Comparison of ENCODE assay signal across 12 mouse cellular contexts in genomic region chr2:30821073-30821472, GRCm38 (mm10). TPM values are rescaled to one million over a fixed set of nuclear protein-coding genes. Genes with fewer than 3 reads are reported as not detected.
DNase-seq lines count a peak whose midpoint lies in the region; ATAC-seq and TF ChIP-seq lines count a peak whose summit lies in the region.
"Had no signal": no experiment of that assay in that cellular context is flagged by ENCODE, and none has a peak within 500 bp of the region (broad histone marks: within the 10 kb centered on the region; RNA-seq: fewer than 3 reads in every experiment).

No protein-coding gene starts in this region.

- H3K4me2 ChIP-seq in lung, embryonic 14.5 days = no peak overlapping the region

- intact Hi-C loops in gastrocnemius, adult 2 months (cut with DNase I) = no loop called here
- intact Hi-C loops in gastrocnemius, postnatal 36 days (cut with DNase I) = no loop called here
- intact Hi-C loops in gastrocnemius, postnatal 14 days (cut with DNase I; ENCODE audit: low total_unique reads) = no loop called here

- TF ChIP-seq POLR2A in olfactory bulb, adult 2 months (IDR thresholded peaks at IDR 0.05; ENCODE audit: insufficient read depth, low read depth, low read length) = no peak

- no peak overlapping the region for H3K9ac ChIP-seq in lung, embryonic 14.5 days

- ATAC-seq in lung, embryonic 14.5 days (ENCODE audit: insufficient read depth) = no peak
- no peak for ATAC-seq in G1E (ENCODE audit: extremely low read depth, insufficient number of reproducible peaks, low FRiP score, poor library complexity, severe bottlenecking)

- 93% methylated on average over 3 of the region's 3 CpGs for WGBS in lung, embryonic 14.5 days
- whole genome bisulfite sequencing in olfactory bulb, adult 2 months = 98% methylated on average over 3 of the region's 3 CpGs

- no peak overlapping the region for H3K4me3 ChIP-seq in gastrocnemius, adult 2 months
- no peak overlapping the region for H3K4me3 ChIP-seq in lung, embryonic 14.5 days (ENCODE audit: low read depth, low read length)
- no peak overlapping the region for H3K4me3 ChIP-seq in G1E (ENCODE audit: low read depth, low read length)
- H3K4me3 ChIP-seq in olfactory bulb, adult 2 months (ENCODE audit: insufficient read depth, low read depth, low read length) = no peak overlapping the region

- peaks cover 83% of the 10 kb centered on the region for H3K36me3 ChIP-seq in lung, embryonic 14.5 days (ENCODE audit: insufficient read depth)
- peaks cover 97% of the 10 kb centered on the region for H3K36me3 ChIP-seq in G1E (replicated peaks)

- no peak for DNase-seq in gastrocnemius, adult 2 months
- DNase-seq in gastrocnemius, postnatal 36 days = no peak
- DNase-seq in lung, embryonic 14.5 days = no peak
- DNase-seq in lung, postnatal 25 days (ENCODE audit: low spot score) = no peak
- DNase-seq in G1E (ENCODE audit: low spot score) = no peak
- DNase-seq in cerebellum, postnatal 10 days = no peak
- DNase-seq in gastrocnemius, postnatal 14 days = no peak
- DNase-seq: heart, adult 18-20 months; heart, postnatal 14 days; thymus, postnatal 4 days had no signal

- no peaks in the 10 kb centered on the region for H3K27me3 ChIP-seq in lung, embryonic 14.5 days (ENCODE audit: insufficient read depth, low read length)
- no peaks in the 10 kb centered on the region for H3K27me3 ChIP-seq in G1E (ENCODE audit: insufficient read depth, low read length)

- no peaks in the 10 kb centered on the region for H3K9me3 ChIP-seq in lung, embryonic 14.5 days (ENCODE audit: low read depth, low read length)
- H3K9me3 ChIP-seq in G1E (replicated peaks) = peaks cover 5% of the 10 kb centered on the region; the same call in 1 of the 2 replicates

- H3K27ac ChIP-seq in gastrocnemius, adult 2 months = no peak overlapping the region
- no peak overlapping the region for H3K27ac ChIP-seq in lung, embryonic 14.5 days (ENCODE audit: low read depth)
- no peak overlapping the region for H3K27ac ChIP-seq in olfactory bulb, adult 2 months (ENCODE audit: insufficient read depth, low read depth, low read length)

- TF ChIP-seq CTCF in gastrocnemius, adult 2 months (IDR thresholded peaks at IDR 0.05) = peak; percentile 47
- peak; percentile 55 for TF ChIP-seq CTCF in lung, embryonic 14.5 days (IDR thresholded peaks at IDR 0.05; ENCODE audit: low read depth)
- TF ChIP-seq CTCF in G1E (IDR thresholded peaks at IDR 0.05; ENCODE audit: low read depth, low read length) = 0 out of 2 replicates have a peak, but pooled peaks have one; percentile 15
- TF ChIP-seq CTCF in olfactory bulb, adult 2 months (IDR thresholded peaks at IDR 0.05; ENCODE audit: insufficient read depth, low read depth, low read length) = peak; percentile 34; the same call in 1 of the 2 replicates

- peaks cover 4% of the 10 kb centered on the region; the same call in 1 of the 2 replicates for H3K4me1 ChIP-seq in lung, embryonic 14.5 days (ENCODE audit: insufficient read depth)
- peaks cover 45% of the 10 kb centered on the region for H3K4me1 ChIP-seq in G1E (ENCODE audit: insufficient read depth, low read depth, low read length)
- no peaks in the 10 kb centered on the region for H3K4me1 ChIP-seq in olfactory bulb, adult 2 months (ENCODE audit: control insufficient read depth, insufficient read depth, low read length)

RNA-seq across cellular contexts. Expression of gene Asb6, which starts 9.1 kb away (rescaled TPM):
- total RNA-seq in gastrocnemius, adult 2 months (2021) = 1 to 10 TPM; 7.0 TPM
- 1 to 10 TPM; 6.6 to 7.6 TPM for total RNA-seq in gastrocnemius, postnatal 36 days (2021)
- 32.1 and 34.5 TPM in 2 replicates for polyA plus RNA-seq in lung, embryonic 14.5 days (2014; fragmentation: Nextera tagmentation; extraction: Ambion mirVana)
- total RNA-seq in G1E (2014; fragmentation: Nextera tagmentation) = 14.6 and 17.9 TPM in 2 replicates
- 15.2 and 19.3 TPM in 2 replicates for total RNA-seq in G1E (2017)
- 28.4 and 38.8 TPM in 2 replicates for polyA plus RNA-seq in G1E (2012)
- polyA plus RNA-seq in olfactory bulb, adult 2 months (2012; ENCODE audit: insufficient read depth, insufficient read length, low replicate concordance, missing spikeins) = not detected in 2 replicates
- total RNA-seq in gastrocnemius, postnatal 14 days (2021) = 1 to 10 TPM; 7.0 to 7.5 TPM

RNA-seq across cellular contexts. Expression of gene Ntmt1, which starts 13.4 kb away (rescaled TPM):
- 10 to 100 TPM; 14.3 to 15.6 TPM for total RNA-seq in gastrocnemius, adult 2 months (2021)
- total RNA-seq in gastrocnemius, postnatal 36 days (2021) = 10 to 100 TPM; 13.0 to 15.9 TPM
- 88.3 and 96.0 TPM in 2 replicates for polyA plus RNA-seq in lung, embryonic 14.5 days (2014; fragmentation: Nextera tagmentation; extraction: Ambion mirVana)
- total RNA-seq in G1E (2014; fragmentation: Nextera tagmentation) (27.5 and 29.4 TPM in 2 replicates), G1E (2017) (18.9 and 26.0 TPM in 2 replicates)
- polyA plus RNA-seq in G1E (2012) = 66.9 and 69.6 TPM in 2 replicates
- polyA plus RNA-seq in olfactory bulb, adult 2 months (2012; ENCODE audit: insufficient read depth, insufficient read length, low replicate concordance, missing spikeins) = not detected in 2 replicates
- total RNA-seq in gastrocnemius, postnatal 14 days (2021) = 10 to 100 TPM; 17.0 to 20.8 TPM

RNA-seq across cellular contexts. Expression of gene Prrx2, which starts 13.7 kb away (rescaled TPM):
- total RNA-seq in gastrocnemius, adult 2 months (2021) = 1 to 10 TPM; 1.2 to 4.2 TPM
- total RNA-seq in gastrocnemius, postnatal 36 days (2021) = 1 to 10 TPM; 1.9 to 2.4 TPM
- 15.7 and 15.9 TPM in 2 replicates for polyA plus RNA-seq in lung, embryonic 14.5 days (2014; fragmentation: Nextera tagmentation; extraction: Ambion mirVana)
- total RNA-seq in G1E (2014; fragmentation: Nextera tagmentation) (not detected in 2 replicates), G1E (2017) (0.23 TPM in 1 of 2 replicates, not detected in the other)
- polyA plus RNA-seq in G1E (2012) = not detected in 2 replicates
- not detected in 2 replicates for polyA plus RNA-seq in olfactory bulb, adult 2 months (2012; ENCODE audit: insufficient read depth, insufficient read length, low replicate concordance, missing spikeins)
- 1 to 10 TPM; 2.0 to 3.5 TPM for total RNA-seq in gastrocnemius, postnatal 14 days (2021)
- total RNA-seq: megakaryocyte-erythroid progenitor cell, adult 5-6 weeks had no signal

RNA-seq across cellular contexts. Expression of gene 1700001O22Rik, which starts 17.6 kb away (rescaled TPM):
- total RNA-seq in gastrocnemius, adult 2 months (2021) = 10 to 100 TPM in 1 of 2 experiments, under 1 TPM in 1; 0.33 to 22.0 TPM
- total RNA-seq in gastrocnemius, postnatal 36 days (2021) = 1 to 10 TPM; 1.3 to 5.3 TPM
- 3.9 and 4.3 TPM in 2 replicates for polyA plus RNA-seq in lung, embryonic 14.5 days (2014; fragmentation: Nextera tagmentation; extraction: Ambion mirVana)
- total RNA-seq in G1E (2014; fragmentation: Nextera tagmentation) (not detected in 2 replicates), G1E (2017) (0.29 and 0.33 TPM in 2 replicates)
- not detected in 2 replicates for polyA plus RNA-seq in G1E (2012)
- not detected in 2 replicates for polyA plus RNA-seq in olfactory bulb, adult 2 months (2012; ENCODE audit: insufficient read depth, insufficient read length, low replicate concordance, missing spikeins)
- total RNA-seq in gastrocnemius, postnatal 14 days (2021) = under 1 TPM; 0.44 to 0.45 TPM
